Mouse (Mus musculus) CH12.LX (cell line): Measurements from ENCODE around the gene Uggt1. TPM values are rescaled to one million over a fixed set of nuclear protein-coding genes. Genes with fewer than 3 reads are reported as not detected.

Experiments used
- DNase-seq: peaks from one replicate; pipeline ENCODE4 v3.0.0-alpha.2; 2013; ENCODE audit errors: extremely low read depth
- H3K27ac ChIP-seq: 2 replicates; pipeline ENCODE4 v1.5.1; 2012; ENCODE audit warnings: low read depth, mild to moderate bottlenecking, control low read depth, moderate library complexity; ENCODE audit not compliant: insufficient read depth
- H3K27me3 ChIP-seq: replicated peaks from 2 replicates; pipeline ENCODE3; 2012; ENCODE audit warnings: inconsistent platforms
- H3K36me3 ChIP-seq, 2 experiments: replicated peaks in 1 of 2; 2 replicates each; pipeline versions ENCODE3 to v1.6.1; 2012; ENCODE audit warnings: inconsistent platforms in 1 of 2, low read length in 1 of 2, mild to moderate bottlenecking in 1 of 2, mixed read lengths in 1 of 2, moderate library complexity in 1 of 2; ENCODE audit not compliant: control insufficient read depth in 1 of 2, insufficient read depth in 1 of 2
- H3K4me1 ChIP-seq, 2 experiments: 2 replicates each; pipeline ENCODE4 v1.6.1; 2012; ENCODE audit warnings: inconsistent platforms in 1 of 2, moderate library complexity in 1 of 2; ENCODE audit not compliant: insufficient read depth in 2 of 2, control insufficient read depth in 1 of 2
- H3K4me2 ChIP-seq: 2 replicates; pipeline ENCODE4 v1.6.1; 2012; ENCODE audit warnings: low read depth, mild to moderate bottlenecking, control low read depth; ENCODE audit not compliant: poor library complexity, insufficient read depth, severe bottlenecking
- H3K4me3 ChIP-seq, 3 experiments: fragments of 150-350 bp in 1 of 3; sonication (generic) in 1 of 3; replicated peaks in 1 of 3; 2 replicates each; pipeline versions ENCODE3 to v1.5.1; 2011 to 2012; ENCODE audit warnings: low read depth in 2 of 3, low read length in 2 of 3, mild to moderate bottlenecking in 2 of 3, moderate library complexity in 2 of 3, control low read depth in 1 of 3, improper control_type of control experiment in 1 of 3, inconsistent platforms in 1 of 3, mixed read lengths in 1 of 3; ENCODE audit not compliant: poor library complexity in 1 of 3
- H3K79me2 ChIP-seq: replicated peaks from 2 replicates; pipeline ENCODE4 v1.6.1; 2012; ENCODE audit warnings: mild to moderate bottlenecking, moderate library complexity; ENCODE audit not compliant: control insufficient read depth, poor library complexity, insufficient read depth, severe bottlenecking; ENCODE audit errors: extremely low read depth
- H3K9ac ChIP-seq: 2 replicates; pipeline ENCODE4 v1.6.1; 2012; ENCODE audit warnings: low read depth, mild to moderate bottlenecking, control low read depth, moderate library complexity; ENCODE audit not compliant: insufficient read depth
- H3K9me3 ChIP-seq: replicated peaks from 2 replicates; pipeline ENCODE3; 2012; ENCODE audit warnings: low read length, inconsistent platforms, mixed read lengths
- CHD1 ChIP-seq: IDR thresholded peaks from 2 replicates; pipeline ENCODE4 v1.6.1; 2012; ENCODE audit warnings: low read depth, low read length, improper control_type of control experiment, inconsistent platforms
- CTCF ChIP-seq, 2 experiments: IDR thresholded peaks in 1 of 2; conservative IDR thresholded peaks in 1 of 2; 2 replicates each; pipeline ENCODE4 v1.5.1; 2011 to 2012; ENCODE audit warnings: low read depth in 2 of 2, low read length in 2 of 2, improper control_type of control experiment in 1 of 2, inconsistent platforms in 1 of 2, mild to moderate bottlenecking in 1 of 2, moderate library complexity in 1 of 2
- ELF1 ChIP-seq: IDR thresholded peaks from 2 replicates; pipeline ENCODE4 v1.6.1; 2014; ENCODE audit warnings: low read depth, mild to moderate bottlenecking, inconsistent platforms, low read length, improper control_type of control experiment
- ETS1 ChIP-seq: conservative IDR thresholded peaks from 2 replicates; pipeline ENCODE4 v1.6.1; 2012; ENCODE audit warnings: low read depth, mild to moderate bottlenecking, inconsistent platforms, low read length, improper control_type of control experiment, moderate library complexity
- JUN ChIP-seq: IDR thresholded peaks from 2 replicates; pipeline ENCODE4 v1.6.1; 2011; ENCODE audit warnings: low read depth, mild to moderate bottlenecking, low read length, improper control_type of control experiment, moderate library complexity; ENCODE audit not compliant: insufficient read depth
- JUND ChIP-seq: conservative IDR thresholded peaks from 2 replicates; pipeline ENCODE4 v1.6.1; 2011; ENCODE audit warnings: low read depth, low read length, improper control_type of control experiment
- KAT2A ChIP-seq: IDR thresholded peaks from 2 replicates; pipeline ENCODE4 v1.6.1; 2012; ENCODE audit warnings: low read length, improper control_type of control experiment, inconsistent platforms; ENCODE audit not compliant: insufficient replicate concordance
- MAZ ChIP-seq: IDR thresholded peaks from 2 replicates; pipeline ENCODE4 v1.6.1; 2012; ENCODE audit warnings: low read depth, mild to moderate bottlenecking, inconsistent platforms, low read length, improper control_type of control experiment, moderate library complexity
- MXI1 ChIP-seq: IDR thresholded peaks from 2 replicates; pipeline ENCODE4 v1.6.1; 2011; ENCODE audit warnings: mild to moderate bottlenecking, low read depth, low read length, improper control_type of control experiment
- MYC ChIP-seq: IDR thresholded peaks from 2 replicates; pipeline ENCODE4 v1.6.1; 2011; ENCODE audit warnings: low read depth, mild to moderate bottlenecking, improper control_type of control experiment, low read length
- NELFE ChIP-seq: IDR thresholded peaks from 2 replicates; pipeline ENCODE4 v1.6.1; 2011; ENCODE audit warnings: low read depth, low read length, improper control_type of control experiment
- PAX5 ChIP-seq: IDR thresholded peaks from 2 replicates; pipeline ENCODE4 v1.6.1; 2012; ENCODE audit warnings: low read length, inconsistent platforms, mixed read lengths
- POLR2A ChIP-seq: IDR thresholded peaks from 2 replicates; pipeline ENCODE4 v1.6.1; 2011; ENCODE audit warnings: low read depth, mild to moderate bottlenecking, improper control_type of control experiment, low read length
- RAD21 ChIP-seq: IDR thresholded peaks from 2 replicates; pipeline ENCODE4 v1.6.1; 2011; ENCODE audit warnings: low read depth, mild to moderate bottlenecking, low read length, improper control_type of control experiment, moderate library complexity
- RCOR1 ChIP-seq: conservative IDR thresholded peaks from 2 replicates; pipeline ENCODE4 v1.6.1; 2012; ENCODE audit warnings: low read depth, mild to moderate bottlenecking, inconsistent platforms, low read length, improper control_type of control experiment
- SIN3A ChIP-seq: IDR thresholded peaks from 2 replicates; pipeline ENCODE4 v1.6.1; 2012; ENCODE audit warnings: low read length, improper control_type of control experiment, inconsistent platforms
- SMC3 ChIP-seq: IDR thresholded peaks from 2 replicates; pipeline ENCODE4 v1.6.1; 2011; ENCODE audit warnings: low read depth, low read length, improper control_type of control experiment
- TCF12 ChIP-seq: IDR thresholded peaks from 2 replicates; pipeline ENCODE4 v1.6.1; 2014; ENCODE audit warnings: low read depth, mild to moderate bottlenecking, inconsistent platforms, low read length, improper control_type of control experiment
- USF1 ChIP-seq: IDR thresholded peaks from 2 replicates; pipeline ENCODE4 v1.6.1; 2014; ENCODE audit warnings: low read depth, mild to moderate bottlenecking, inconsistent platforms, low read length, improper control_type of control experiment
- USF2 ChIP-seq: conservative IDR thresholded peaks from 2 replicates; pipeline ENCODE4 v1.6.1; 2011; ENCODE audit warnings: low read depth, low read length, improper control_type of control experiment
- ZKSCAN1 ChIP-seq: IDR thresholded peaks from 2 replicates; pipeline ENCODE4 v1.6.1; 2012; ENCODE audit warnings: low read depth, inconsistent platforms, low read length, improper control_type of control experiment, borderline replicate concordance
- ZNF384 ChIP-seq: IDR thresholded peaks from 2 replicates; pipeline ENCODE4 v1.6.1; 2012; ENCODE audit warnings: low read depth, low read length, improper control_type of control experiment, inconsistent platforms
- dilution Hi-C: fragments of 300-500 bp; cut with MboI; formaldehyde crosslinking; loops from 2 replicates; pipeline ENCODE4 v1.14.3; 2020; ENCODE audit warnings: low sequenced_read_pairs; ENCODE audit not compliant: extremely low pct_unique_long_range_greater_than_20kb, extremely low pct_ligation_motif_present
- in situ Hi-C: fragments of 300-500 bp; cut with MboI; formaldehyde crosslinking; loops from 3 replicates; pipeline ENCODE4 v1.14.3; 2019; ENCODE audit warnings: low sequenced_read_pairs, low pct_ligation_motif_present, low pct_unique_long_range_greater_than_20kb, mixed read lengths
- polyA plus RNA-seq: library from polyadenylated mRNA; unstranded; fragments of >175 nt; gene quantifications from 2 replicates; pipeline ENCODE4 v1.2.1, GENCODE M21; 2012; ENCODE audit warnings: low read depth; ENCODE audit not compliant: insufficient read length
- total RNA-seq, 2 experiments: library from RNA; depleted of rRNA; stranded (reverse); fragments of 300-350 nt in 1 of 2; fragments of >200 nt in 1 of 2; gene quantifications; 2 replicates each; pipeline ENCODE4 v1.2.3; 2012 to 2014

The Uggt1 gene
- total and polyA plus RNA-seq, 3 experiments = 35.3 to 41.2 (median 39.5) TPM

DNA sequence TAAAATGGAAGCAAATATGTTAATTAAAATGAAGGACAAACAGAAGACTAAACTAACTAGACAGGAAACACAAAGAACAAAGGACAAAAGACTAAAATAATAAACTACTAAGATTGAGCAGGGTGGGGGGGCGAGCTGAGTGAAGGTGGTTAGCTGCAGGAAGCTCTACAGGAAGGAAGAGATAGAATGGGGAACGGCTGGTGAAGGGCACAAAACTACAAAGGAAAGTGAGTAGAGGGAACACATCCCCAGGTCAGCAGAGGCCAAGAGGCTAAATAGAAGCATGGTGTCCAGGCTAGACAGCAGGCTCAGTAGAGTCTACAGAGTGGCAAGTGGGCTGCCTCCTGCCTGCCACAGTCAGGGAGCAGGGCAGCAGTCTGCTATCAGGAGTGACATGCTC, 95.7 kb downstream of the Uggt1 start:
- DNase-seq = no peak
- dilution Hi-C loops = no loop called here
- in situ Hi-C loops = no loop called here
- no peaks in the 10 kb centered on the region for H3K79me2 ChIP-seq
- no peak overlapping the region for H3K4me3 ChIP-seq
- H3K4me1 ChIP-seq = no peaks in the 10 kb centered on the region
- no peak overlapping the region for H3K4me2 ChIP-seq
- H3K27ac ChIP-seq = no peak overlapping the region
- no peaks in the 10 kb centered on the region for H3K27me3 ChIP-seq
- TF ChIP-seq JUND (no peak), KAT2A (no peak), MAZ (no peak), ZNF384 (no peak)
- H3K9ac ChIP-seq = no peak overlapping the region
- H3K36me3 ChIP-seq = peaks cover 69 to 90% of the 10 kb centered on the region in 2 experiments
- no peaks in the 10 kb centered on the region for H3K9me3 ChIP-seq

- TF ChIP-seq CHD1 = no peak
- no peak for TF ChIP-seq POLR2A
- no peak for TF ChIP-seq TCF12
- no peak for TF ChIP-seq PAX5
- TF ChIP-seq CTCF (conservative IDR thresholded peaks at IDR 0.05 in 1 of 2, IDR thresholded peaks at IDR 0.05 in 1 of 2; ENCODE audit: low read depth in 2 of 2, low read length in 2 of 2) = peak; percentile 18 to 66; a peak in 2 of 4 replicates
- no peak for TF ChIP-seq MYC
- TF ChIP-seq ZNF384 = no peak
- no peak for TF ChIP-seq RCOR1
- no peak for TF ChIP-seq MXI1
- no peak for TF ChIP-seq SIN3A
- no peak for TF ChIP-seq ETS1
- no peak for TF ChIP-seq JUND
- TF ChIP-seq USF1 = no peak
- peak; percentile 51 for TF ChIP-seq RAD21
- peak; percentile 58 for TF ChIP-seq SMC3
- TF ChIP-seq JUN = no peak
- TF ChIP-seq USF2 = no peak
- no peak for TF ChIP-seq ELF1
- no peak for TF ChIP-seq NELFE
- TF ChIP-seq ZKSCAN1 = no peak
- Histone ChIP-seq H3K27me3 (no peaks in the 10 kb centered on the region), H3K27ac (no peak overlapping the region), H3K9ac (no peak overlapping the region), H3K36me3 (peaks cover 61 to 96% of the 10 kb centered on the region in 2 experiments), H3K4me3 (no peak overlapping the region), H3K79me2 (no peaks in the 10 kb centered on the region), H3K4me1 (no peaks in the 10 kb centered on the region), H3K4me2 (no peak overlapping the region), H3K9me3 (no peaks in the 10 kb centered on the region)
- dilution Hi-C loops (no loop called here), in situ Hi-C loops (no loop called here)
- DNase-seq = peak; percentile 24
Measured at GRCm38 (mm10) chr1:36145050-36145449, 99.5 kb downstream of the Uggt1 start.
